Mouse (Mus musculus): ENCODE results near the gene Lyg2. TPM values are rescaled to one million over a fixed set of nuclear protein-coding genes. Genes with fewer than 3 reads are reported as not detected.

The Lyg2 gene
- polyA plus RNA-seq (2012; ENCODE audit: low replicate concordance) = not detected in 2 replicates

DNA sequence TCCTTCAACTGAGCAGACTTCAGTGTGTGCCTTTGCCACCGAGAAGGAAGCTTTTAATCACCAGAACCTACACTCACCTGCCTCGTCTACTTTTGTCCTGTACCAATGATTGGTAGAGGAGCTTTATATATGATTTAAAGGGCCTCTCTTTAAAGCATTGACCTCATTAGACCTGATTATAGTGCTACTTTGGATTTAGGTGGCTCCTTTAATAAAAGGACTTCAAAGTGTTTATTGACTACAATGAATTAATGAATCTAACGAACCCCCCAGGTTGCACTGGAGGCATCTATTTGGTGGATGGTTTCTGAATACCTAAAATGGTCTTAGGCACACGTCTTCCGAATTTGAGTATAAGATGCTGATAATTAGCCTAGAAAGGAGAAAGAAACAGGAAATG is at the start of gene Lyg2:
TSS of gene Lyg2 (minus strand) at position 101 of the 400 bp plus-strand sequence.

DNA sequence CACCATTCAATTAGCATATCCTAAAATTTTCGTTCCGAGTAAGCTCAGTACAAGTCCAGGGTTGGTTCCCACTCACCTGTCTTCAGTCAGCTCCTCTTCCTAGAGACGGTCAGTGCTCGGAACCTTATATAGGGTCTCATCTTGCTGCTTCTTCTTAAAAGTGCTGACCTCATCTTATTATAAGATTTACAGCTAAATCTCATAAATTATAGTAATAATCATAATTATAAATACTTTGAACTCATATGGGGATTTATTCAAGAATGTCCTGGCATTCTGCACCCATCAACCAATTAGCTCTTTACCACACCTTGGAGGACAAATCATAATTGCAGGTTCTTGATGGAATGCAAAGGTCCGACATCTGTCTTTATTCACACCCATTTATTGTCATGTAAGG is 41.4 kb upstream of the Lyg2 start, which contains the start of gene Lyg1:
TSS of gene Lyg1 (minus strand) at position 101 of the 400 bp plus-strand sequence.

DNA sequence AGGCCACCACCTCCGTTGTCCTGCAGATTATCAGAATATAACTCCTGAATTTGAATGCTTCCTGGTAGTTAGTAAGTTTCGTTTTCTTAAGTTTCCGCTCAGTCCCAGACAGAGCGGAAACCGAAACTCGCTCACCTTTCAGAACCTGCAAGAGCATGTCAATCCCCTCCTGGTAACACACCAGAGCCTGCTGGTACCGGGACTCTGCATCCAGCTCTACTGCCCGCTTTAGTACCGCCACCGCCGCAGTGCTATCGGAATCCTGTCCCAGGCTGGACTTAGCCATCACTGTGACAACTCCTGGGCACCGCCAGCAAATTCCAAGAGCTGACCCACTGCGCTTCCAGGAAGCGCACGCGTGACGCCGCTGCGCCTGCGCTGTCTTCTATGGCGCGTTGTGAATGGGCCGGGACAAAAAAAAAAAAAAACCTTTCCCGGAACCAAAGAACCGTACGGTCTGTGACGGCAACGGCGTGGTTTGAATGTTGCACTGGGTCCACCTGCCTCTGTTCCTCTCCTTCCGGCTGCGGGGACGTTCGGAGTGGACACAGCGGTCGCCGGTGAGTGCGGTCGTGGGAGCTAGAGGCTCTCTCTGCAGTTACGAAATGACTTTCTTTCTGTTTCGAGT is 26.2 kb downstream of the Lyg2 start, which contains the start of the genes Mitd1 and Mrpl30:
TSS of gene Mitd1 (minus strand) at position 387 of the 628 bp plus-strand sequence.
TSS of gene Mrpl30 (plus strand) at position 453 of the 628 bp plus-strand sequence.

DNA sequence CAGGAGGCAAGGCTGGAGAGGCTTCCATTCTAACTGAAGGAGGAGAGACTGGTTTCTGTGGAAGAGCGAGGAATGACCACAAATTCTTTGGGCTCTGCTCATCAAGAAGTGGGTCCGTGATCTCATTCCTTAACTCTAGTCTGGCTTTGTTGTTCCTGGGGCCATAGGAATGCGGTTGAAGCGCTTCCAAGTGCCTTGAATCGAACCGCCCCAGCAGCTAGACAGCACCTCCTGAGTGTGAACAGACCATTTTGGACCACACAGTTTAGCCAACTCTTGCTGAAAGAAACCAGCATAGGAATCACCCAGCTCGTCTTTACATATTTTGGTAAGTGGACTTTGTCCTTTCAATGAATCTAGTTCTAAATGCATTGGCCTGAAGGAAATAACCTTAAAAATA is 44.6 kb downstream of the Lyg2 start, which contains the start of gene Lipt1:
TSS of gene Lipt1 (plus strand) at position 35 of the 400 bp plus-strand sequence.

DNA sequence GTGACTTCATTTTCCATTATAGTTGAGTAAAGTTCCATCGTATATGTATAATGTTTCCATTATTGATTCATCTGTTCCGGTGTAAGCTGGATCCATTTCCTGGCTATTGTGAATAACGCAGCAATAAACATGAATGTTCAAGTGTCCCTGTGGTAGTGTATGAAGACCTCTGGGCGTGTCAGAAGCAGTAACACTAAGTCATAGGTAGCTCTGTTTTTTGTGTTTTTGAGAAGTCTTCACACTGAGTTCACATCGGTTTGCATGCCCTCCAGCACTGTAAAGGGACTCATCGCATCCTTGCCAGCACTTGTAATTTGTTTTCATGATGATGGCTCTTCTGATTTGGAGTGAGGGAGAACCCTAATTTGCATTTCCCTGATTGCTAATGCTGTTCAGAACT is 50.0 kb downstream of the Lyg2 start, which contains the start of gene Tsga10:
TSS of gene Tsga10 (minus strand) at position 144 of the 400 bp plus-strand sequence.

Other genes starting within 250 kb of the Lyg2 start
- 0.54 and 1.5 TPM in 2 replicates for gene 2010300C02Rik, start 196.4 kb downstream of the Lyg2 start, polyA plus RNA-seq (2012; ENCODE audit: low replicate concordance)
- gene Tsga10, start 50.1 kb downstream of the Lyg2 start, polyA plus RNA-seq (2012; ENCODE audit: low replicate concordance) = 0.11 and 0.65 TPM in 2 replicates
- 0.29 and 0.51 TPM in 2 replicates for gene Lipt1, start 44.8 kb downstream of the Lyg2 start, polyA plus RNA-seq (2012; ENCODE audit: low replicate concordance)
- 1.6 and 5.1 TPM in 2 replicates for gene Mitd1, start 26.1 kb downstream of the Lyg2 start, polyA plus RNA-seq (2012; ENCODE audit: low replicate concordance)
- gene Mrpl30, start 26.0 kb downstream of the Lyg2 start, polyA plus RNA-seq (2012; ENCODE audit: low replicate concordance) = 5.9 and 27.6 TPM in 2 replicates
- gene Lyg1, start 41.3 kb upstream of the Lyg2 start, polyA plus RNA-seq (2012; ENCODE audit: low replicate concordance) = not detected in 2 replicates
- 1.3 and 4.9 TPM in 2 replicates for gene Txndc9, start 81.4 kb upstream of the Lyg2 start, polyA plus RNA-seq (2012; ENCODE audit: low replicate concordance)
- 22.5 and 26.8 TPM in 2 replicates for gene Eif5b, start 81.5 kb upstream of the Lyg2 start, polyA plus RNA-seq (2012; ENCODE audit: low replicate concordance)
- 6.3 and 9.0 TPM in 2 replicates for gene Rev1, start 213.3 kb upstream of the Lyg2 start, polyA plus RNA-seq (2012; ENCODE audit: low replicate concordance)